Mouse (Mus musculus) left cerebral cortex, postnatal 10 days (tissue): ENCODE measurements around the gene Cdkn2aipnl. TPM values are rescaled to one million over a fixed set of nuclear protein-coding genes. Genes with fewer than 3 reads are reported as not detected.

Experiments
- DNase-seq, 2 experiments: peaks; one replicate each; pipeline ENCODE4 v3.0.0; 2021 to 2022; ENCODE audit warnings: low spot score in 2 of 2, mixed read lengths in 1 of 2; ENCODE audit errors: extremely low spot score in 1 of 2
- intact Hi-C: fragments of 180-260 bp; cut with DNase I; formaldehyde crosslinking; loops from one replicate; pipeline ENCODE4 v1.15.1; 2025
- total RNA-seq, 2 experiments: library from RNA; stranded (reverse); gene quantifications; 2 replicates each; pipeline ENCODE4 v1.2.3; 2021

The Cdkn2aipnl gene
- 10 to 100 TPM; 40.9 to 41.6 TPM for total RNA-seq

DNA sequence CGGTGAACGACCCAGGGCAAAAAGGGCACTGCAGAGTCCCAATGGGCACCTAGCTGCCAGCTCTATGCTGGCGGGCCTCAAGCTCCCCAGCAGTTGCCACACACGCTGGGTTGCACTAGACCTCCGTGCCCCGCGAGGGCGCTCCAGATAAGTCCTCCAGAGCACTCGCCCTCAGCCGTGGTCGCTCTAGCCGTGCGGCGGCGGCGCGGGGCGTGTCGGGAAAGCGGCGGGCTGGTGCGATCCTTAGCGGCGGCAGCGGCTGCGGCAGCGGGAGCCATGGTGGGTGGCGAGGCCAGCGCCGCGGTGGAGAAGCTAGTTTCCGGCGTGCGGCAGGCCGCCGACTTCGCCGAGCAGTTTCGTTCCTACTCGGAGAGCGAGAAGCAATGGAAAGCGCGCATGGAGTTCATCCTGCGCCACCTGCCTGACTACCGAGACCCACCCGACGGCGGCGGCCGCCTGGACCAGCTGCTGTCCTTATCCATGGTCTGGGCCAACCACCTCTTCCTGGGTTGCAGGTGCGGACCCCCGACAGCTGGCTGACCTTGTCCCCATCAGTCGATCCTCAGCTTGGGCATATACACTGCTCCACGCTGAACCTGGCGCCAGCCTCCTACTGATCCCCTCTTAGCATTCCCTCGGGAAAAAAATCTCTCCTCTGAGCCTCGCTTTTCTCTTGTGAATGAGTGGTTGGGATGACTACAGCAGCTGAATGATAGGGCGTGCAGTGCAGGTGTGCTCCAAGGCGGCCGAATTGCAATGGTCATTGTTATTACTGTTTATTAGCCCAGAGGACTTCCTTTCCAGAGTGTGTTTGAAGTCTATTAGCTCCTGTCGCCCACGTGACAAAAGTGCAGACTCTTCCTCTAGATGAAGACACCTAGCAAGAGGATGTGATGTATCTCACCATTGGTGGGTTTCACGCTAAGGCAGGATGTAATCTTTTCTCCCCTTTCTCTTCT, at the start of gene Cdkn2aipnl:
Cdkn2aipnl (plus strand) TSS at position 219 of the 959 bp plus-strand sequence.
- peak; percentile 90 to 96 for DNase-seq
- intact Hi-C loops: loop anchor here (2.0 kb wide), 2 partner anchors 111 to 149 kb away; partner anchors contain the start of gene Jade2

DNA sequence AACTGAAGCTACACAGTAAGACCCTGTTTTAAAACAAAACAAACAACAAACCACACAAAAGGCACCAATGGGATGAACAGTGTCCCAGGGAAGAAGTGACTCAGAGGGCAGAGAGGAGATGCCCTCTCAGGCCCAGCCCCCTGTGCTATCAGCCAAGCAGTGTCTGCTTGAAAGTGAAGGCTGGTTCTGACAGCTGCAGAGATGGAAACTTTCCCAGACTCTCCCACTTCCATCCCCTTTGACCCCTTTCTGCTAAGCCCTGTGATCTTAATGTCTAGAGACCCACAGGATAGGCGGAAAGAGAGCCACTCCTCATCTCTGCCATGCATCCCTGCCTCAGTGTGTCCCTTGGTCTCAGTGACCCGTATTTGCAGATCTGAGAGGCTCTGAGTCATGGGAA, 49.5 kb upstream of the Cdkn2aipnl start:
- DNase-seq: no peak
- intact Hi-C loops: no loop called here

DNA sequence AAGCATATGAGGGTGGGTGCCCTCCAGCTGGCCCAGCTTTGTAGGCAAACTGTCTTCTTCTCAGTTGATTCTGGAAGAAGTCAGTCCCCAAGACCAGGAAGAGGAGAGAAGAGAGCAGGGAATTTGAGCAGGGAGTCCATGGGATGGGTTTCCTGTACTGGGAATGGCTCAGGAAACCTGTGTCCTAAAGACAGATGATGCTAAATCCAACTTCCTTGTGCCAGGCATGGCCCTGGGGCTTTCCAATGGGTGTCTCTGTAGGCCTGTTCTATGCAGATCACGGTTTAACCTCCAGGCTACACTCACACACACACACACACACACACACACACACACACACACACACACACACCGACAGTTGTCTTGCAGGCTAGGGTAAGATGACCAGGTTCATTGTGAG, 48.9 kb upstream of the Cdkn2aipnl start:
- intact Hi-C loops: no loop called here
- DNase-seq: no peak

DNA sequence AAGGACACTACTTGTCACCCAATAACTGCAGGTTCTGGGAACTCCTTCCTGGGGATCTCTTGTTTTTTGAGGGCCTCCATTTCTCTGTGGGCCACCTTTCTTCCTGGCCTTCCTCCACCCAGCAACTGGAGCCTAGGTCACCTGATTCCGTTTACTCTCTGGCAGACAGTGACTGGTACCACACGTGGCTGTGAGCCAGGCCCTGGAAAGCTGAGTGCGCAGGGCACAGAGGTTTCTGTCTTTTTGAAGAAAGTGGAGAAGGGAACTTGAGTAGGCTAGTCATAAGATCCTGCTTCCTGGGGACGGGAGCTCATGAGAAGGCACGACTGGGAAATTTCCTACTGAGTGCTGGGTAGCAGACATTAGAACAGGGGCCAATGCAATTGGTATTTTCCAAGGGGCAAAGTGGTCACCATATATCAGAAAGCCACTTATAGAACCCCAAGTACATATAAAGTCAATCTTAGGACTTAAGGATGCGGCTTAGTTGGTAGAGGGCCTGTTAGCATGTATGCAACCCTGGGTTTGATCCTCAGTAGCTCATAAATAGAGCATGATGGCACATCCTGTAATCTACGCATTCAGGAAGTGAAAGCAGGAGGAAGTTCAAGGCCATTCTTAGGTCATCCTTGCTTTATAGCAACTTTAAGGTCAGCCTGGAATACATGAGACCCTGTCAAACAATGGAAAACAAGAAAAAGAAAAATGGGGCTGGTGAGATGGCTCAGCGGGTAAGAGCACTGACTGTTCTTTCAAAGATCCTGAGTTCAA, 45.9 kb upstream of the Cdkn2aipnl start:
- intact Hi-C loops: no loop called here
- DNase-seq: peak in 1 of 2 experiments; percentile 39

DNA sequence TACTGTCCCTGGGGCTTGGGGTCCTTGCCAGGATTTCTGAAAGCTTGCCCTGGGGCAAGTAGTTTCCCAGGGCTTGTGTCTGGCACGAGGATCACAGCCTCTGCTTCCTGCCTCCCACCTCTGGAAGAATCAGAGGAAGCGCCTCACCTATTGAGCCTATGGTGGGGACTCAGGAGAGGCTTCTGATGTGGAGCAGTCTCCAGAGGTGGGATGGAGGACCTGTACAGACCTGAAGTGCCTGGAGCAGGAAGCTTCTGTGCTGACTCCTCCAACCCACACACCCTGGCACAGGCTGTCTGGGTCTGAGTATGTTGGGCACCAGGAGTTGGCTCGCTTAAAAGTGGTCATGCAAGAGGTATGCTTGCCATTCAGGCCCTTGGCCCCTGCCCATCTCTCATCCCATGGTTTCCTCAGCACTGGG, 45.0 kb upstream of the Cdkn2aipnl start:
- intact Hi-C loops: no loop called here
- no peak for DNase-seq

DNA sequence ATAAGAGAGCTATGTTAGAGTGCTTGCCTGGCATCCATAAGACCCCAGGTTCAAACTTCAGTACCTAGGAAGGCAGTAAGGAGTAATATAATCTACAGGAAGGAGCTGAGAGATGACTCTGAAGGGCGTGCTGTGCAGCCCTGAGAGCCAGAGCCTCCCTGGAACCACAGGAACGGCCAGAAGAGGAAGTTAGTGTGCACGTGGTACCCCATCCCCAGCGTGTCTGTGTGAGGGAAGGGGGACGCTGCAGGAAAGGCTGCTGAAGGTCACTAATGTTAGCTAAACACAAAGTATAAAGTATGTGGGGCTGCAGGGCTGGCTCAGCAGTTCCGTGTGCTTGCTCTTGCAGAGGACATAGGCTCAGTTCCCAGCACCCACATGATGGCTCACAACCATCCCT, 41.9 kb upstream of the Cdkn2aipnl start:
- intact Hi-C loops: no loop called here
- DNase-seq: no peak

DNA sequence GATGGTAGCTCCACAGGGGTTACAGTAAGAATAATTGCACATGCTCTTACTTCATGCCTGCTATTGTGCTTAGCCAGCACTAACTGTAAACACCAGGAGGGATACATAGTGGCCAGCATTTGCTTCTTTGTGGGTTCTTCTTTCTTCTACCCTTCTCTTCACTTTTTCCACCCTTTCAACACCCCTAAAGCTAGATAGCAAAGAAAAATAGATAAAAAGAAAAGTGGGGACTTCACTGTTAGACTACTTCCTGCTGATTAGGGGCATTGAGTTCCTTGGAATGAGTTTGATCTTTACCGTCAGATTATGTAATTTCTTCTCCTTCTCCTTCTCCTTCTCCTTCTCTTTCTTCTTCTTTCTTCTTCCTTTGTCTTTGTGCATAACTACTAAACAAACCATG, 41.1 kb upstream of the Cdkn2aipnl start:
- DNase-seq: no peak
- intact Hi-C loops: no loop called here

DNA sequence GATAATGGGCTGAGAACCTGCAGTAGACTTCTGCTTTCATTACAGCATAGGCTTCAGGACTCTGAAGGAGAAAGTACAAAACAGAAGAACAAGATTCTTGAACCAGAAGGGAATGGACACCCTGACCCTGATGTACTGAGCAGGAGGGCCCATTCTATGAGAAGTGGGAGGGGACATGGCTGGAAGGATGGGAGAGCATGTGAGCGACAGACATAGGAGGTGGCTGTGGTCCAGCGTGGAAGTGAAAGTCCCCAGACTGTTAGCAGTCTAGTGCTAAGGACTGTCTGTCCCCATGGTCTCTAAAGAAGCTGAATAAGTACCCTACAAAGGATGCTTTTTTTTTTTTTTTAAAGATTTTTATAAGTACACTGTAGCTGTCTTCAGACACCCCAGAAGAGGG, 40.4 kb upstream of the Cdkn2aipnl start:
- intact Hi-C loops: no loop called here
- DNase-seq: peak in 1 of 2 experiments; percentile 34

DNA sequence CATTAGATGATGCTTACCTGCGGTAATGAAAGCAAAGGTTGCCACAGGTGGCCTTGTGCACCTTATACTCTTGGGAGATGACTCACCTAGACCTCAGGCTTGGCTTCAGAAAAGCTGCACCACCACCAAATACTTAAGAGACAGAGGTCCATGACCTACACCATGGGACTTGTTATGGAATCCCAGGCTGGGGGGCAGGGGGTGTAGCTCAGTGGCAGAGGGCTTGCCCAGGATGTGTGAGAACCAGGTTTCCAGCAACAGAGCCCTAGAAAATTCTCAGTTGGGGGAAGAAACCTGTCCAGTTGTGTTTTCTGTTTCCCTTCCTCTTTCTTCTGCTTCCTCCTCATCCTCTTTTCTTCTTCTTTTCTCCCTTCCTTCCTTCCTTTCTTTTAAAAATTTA, 36.3 kb upstream of the Cdkn2aipnl start:
- intact Hi-C loops: no loop called here
- no peak for DNase-seq

DNA sequence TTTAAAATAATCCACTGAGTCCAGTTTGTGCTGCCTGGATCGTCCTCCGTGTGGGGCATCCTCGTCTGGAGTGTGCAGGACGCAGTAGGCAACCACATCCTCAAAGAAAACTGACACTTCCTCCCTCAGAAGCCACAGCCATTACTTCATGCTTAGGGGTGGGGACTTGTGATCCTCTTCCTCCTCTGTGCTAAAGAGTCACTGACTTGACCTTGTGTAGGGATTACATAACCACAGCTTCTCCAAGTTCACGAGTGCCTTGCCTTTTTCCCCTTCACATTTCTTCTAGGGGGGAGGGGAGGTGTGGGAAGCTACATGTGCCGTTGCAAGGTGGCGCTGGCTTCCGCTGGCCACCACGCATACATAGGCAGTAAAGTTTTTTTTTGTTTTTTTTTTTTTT, 35.7 kb upstream of the Cdkn2aipnl start:
- no peak for DNase-seq
- intact Hi-C loops: no loop called here

DNA sequence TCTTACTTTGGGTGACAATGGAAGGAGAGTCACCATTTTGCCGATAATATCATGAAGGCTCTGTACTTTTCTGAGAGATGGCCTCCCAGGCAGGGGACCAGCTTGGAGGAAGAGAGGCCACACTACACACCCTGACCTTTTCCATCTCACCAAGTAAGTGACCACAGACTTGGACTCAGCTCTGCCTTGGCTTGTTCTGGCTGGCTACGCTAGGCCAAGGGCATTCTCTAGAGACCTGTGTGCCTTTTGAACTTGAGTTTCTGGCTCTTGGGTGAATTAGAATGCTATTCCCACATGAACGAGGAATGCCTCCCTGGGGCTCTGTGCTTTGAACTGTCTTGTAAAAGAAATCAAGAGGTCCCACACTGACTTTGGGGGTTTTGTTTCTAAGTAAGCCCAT, 33.2 kb upstream of the Cdkn2aipnl start:
- intact Hi-C loops: no loop called here
- no peak for DNase-seq

DNA sequence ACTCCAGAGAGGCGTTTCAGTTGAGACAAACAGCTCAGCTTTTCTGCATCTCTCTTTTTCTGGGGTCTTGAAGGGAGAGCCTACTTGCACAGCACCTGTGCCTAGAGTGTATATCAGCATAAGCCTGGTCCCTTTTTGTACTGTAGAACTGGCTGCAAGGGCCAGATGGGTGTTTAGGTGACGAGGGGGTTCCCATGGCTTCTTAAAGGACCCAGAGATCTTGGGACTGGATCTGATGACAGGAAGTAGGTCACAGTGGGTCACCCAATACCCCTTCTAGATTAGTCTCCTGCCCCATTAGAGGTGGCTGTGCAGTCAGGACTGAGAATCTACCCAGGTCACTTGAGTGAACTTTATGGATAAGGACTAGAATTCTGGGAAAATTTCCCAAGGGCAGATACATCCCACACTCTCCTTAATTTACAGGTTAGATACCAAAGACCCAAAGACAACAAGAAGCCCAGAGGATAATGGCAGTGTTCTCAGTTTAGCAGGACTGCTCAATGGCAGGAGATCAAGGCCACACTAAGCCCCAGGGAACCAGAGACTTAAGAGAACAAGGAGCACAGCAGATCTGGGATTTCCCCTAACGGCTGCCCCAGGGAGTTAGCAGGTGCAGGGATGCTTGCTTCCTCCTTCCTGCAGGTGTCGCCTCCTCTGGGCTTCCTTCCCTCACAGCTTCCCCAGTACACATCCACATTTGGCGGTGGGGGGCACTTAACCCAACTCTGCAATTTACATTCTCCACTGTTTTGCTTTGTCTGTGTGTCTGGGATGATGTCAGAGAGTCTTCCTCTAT, 31.6 kb upstream of the Cdkn2aipnl start:
- intact Hi-C loops: no loop called here
- peak in 1 of 2 experiments; percentile 43 for DNase-seq

DNA sequence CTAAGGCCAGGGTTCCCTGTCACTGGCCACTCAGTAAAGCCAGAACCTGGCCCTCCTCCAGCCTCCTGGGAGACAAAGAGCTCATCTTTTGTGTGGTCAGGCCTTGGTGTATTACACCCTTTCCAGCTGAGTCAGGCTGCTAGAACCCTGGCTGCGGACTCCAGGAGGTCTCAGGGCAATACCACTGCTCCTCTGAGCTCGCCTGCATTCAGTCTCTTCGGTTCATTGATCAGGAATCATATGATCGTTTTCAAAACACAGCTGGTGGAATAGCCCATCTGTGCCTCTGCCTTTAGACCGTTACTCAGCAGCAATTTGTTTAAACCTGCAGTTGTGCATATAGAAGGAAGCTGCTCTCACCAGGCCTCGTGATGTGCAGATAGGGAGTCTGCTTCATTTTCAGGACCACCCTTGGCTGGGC, 30.1 kb upstream of the Cdkn2aipnl start:
- DNase-seq: no peak
- intact Hi-C loops: no loop called here

DNA sequence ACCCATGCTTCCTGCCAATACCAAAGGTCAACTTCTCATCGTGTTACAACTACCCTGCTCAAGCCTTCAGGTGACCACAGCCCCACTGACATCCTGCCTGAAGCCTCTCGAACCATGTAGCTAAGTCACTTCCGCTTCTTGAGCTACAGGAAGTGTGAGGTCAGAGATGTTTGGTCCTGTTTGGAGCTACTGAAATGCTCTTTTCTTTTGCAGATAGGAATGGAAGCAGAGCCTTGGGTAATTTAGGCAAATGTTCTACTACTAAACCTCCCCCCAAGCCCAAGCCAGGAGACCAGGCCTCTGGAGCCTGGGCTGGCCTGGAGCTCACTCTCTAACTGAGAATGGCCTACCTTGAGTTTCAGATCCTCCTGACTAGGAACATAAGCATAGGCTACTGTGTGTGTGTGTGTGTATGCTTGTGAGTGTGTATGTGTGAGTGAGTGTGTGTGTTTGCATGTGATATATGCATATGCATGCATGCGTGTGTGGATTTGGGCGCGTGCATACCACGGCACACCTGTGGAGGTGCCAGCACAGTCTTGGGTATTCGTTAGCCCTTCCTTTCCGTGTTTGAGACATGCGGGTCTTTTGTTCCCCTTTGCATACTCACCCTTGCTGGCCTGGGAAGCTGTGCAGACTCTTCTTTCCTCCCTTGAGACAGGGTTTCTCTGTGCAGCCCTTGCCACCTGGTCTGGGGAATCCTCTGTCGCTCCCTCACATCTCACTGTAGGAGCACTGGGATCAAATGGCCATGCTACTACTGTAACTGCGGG, 28.5 kb upstream of the Cdkn2aipnl start:
- DNase-seq: no peak
- intact Hi-C loops: no loop called here

DNA sequence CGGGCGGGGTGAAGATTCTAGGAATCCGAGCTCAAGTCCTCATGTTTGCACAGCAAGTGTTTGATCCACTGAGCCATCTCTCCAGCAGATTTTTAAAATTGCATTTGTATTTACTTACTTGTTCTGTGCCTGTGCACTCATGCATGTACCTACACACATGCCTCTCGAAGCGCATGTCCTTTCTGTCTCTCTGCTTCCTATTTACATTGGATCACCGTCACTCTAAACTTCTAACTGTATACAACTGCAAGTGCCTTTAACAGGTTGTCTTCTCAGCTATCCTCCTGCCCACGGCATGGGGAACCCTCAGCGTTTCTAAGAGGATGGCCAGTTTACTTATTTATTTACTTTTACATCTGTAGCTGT, 27.9 kb upstream of the Cdkn2aipnl start:
- intact Hi-C loops: no loop called here
- DNase-seq: no peak

DNA sequence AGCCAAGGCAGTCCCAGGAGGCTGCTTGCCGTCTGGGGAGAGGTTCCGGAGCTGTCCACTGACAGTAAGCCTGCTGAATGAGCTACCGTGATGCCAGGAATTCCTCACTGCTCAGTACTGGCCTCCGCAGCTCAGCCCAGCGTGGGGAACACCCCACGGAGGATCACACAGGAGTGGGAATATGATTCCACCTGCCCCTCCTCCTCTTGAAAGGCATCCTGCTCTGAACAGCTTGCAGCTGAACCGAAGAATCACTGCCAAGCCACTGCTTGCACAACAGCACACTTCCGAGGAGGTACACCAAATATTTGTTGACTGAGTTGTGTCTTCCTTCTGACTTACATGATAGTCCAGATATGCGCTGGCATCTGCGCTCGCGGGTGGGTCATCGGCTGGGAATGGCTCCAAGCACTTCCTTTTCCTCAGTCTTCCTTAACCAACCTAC, 26.9 kb upstream of the Cdkn2aipnl start:
- peak in 1 of 2 experiments; percentile 33 for DNase-seq
- intact Hi-C loops: no loop called here

DNA sequence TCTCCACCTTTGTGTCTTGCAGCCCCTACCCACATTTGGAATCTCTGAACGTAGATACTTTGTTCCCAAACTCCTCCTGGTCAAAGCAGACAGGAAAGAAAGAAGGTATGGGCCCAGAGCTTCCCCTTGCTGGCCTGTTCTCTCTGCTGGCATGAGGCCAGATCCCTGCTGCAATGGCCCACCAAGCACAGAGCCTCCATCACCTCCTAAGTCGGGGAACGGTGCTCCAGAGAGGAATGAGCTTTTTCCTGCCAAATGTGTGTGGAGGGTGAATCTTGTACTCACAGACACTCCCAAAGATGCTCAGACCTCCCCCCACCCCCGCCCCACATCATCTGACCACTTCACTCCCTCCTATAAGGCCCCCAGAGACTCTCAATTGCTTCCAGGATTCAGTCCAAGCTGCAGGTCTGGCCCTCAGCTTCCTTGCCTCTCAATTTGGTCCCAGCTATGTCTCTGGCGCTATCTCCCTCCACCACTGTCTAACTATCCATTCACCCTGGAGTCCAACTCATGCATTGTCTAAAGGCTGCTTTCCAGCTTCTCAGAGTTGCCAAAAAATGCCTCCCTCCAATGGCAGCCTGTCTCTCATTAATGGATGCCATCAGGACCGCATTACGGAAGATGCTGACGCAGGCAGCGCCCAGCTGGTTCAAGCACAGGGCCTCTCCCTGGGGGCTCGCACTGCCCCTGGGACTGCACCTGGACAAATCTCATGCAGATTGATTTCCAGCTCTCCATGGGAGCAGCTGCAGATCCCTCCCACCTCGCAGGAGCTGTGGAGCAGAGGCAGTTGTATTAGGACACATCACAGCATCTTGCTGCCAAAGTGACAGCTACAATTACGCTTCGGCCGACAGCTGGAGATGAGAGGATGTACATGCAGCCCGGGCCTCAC, 24.6 kb upstream of the Cdkn2aipnl start:
- intact Hi-C loops: no loop called here
- peak in 1 of 2 experiments; percentile 32 for DNase-seq
